Mouse (Mus musculus): ENCODE data around the gene Armc2.

Armc2 gene

GRCm38 (mm10) chr10:41867956-41868355 lies 150.3 kb downstream of the Armc2 start:
- DNase-seq (ENCODE audit: low read depth, low spot score): no peak

- DNase-seq (ENCODE audit: low read depth, low spot score): no peak
These were observed 151.4 kb downstream of the Armc2 start for GRCm38 (mm10) chr10:41866838-41867154.

- DNase-seq (ENCODE audit: low read depth, low spot score): no peak
These were observed 152.0 kb downstream of the Armc2 start for GRCm38 (mm10) chr10:41866069-41866837.
